Mouse (Mus musculus) skeletal muscle tissue, postnatal 0 days (tissue): ENCODE measurements around the gene Pram1. TPM values are rescaled to one million over a fixed set of nuclear protein-coding genes. Genes with fewer than 3 reads are reported as not detected.

Experiments
- polyA plus RNA-seq: library from polyadenylated mRNA; unstranded; fragments of >200 nt; fragmentation: Nextera tagmentation; extraction: Ambion mirVana; gene quantifications from 2 replicates; pipeline ENCODE4 v1.2.1, GENCODE M21; 2015

Gene Pram1
- 0.26 and 0.29 TPM in 2 replicates for polyA plus RNA-seq

GRCm38 (mm10) chr17:33637516-33638276, at the start of gene Pram1:
Pram1 (plus strand) TSS chr17:33638056.

GRCm38 (mm10) chr17:33628621-33629486, 9.0 kb upstream of the Pram1 start, which contains the start of gene Zfp414:
Zfp414 (plus strand) TSS chr17:33629090.

GRCm38 (mm10) chr17:33686760-33687159, 48.9 kb downstream of the Pram1 start, which contains the start of gene Hnrnpm:
Hnrnpm (minus strand) TSS chr17:33686860.

Other genes starting within 250 kb of the Pram1 start
- 3.1 and 5.5 TPM in 2 replicates for gene Zfp101, start 243.4 kb upstream of the Pram1 start, polyA plus RNA-seq
- not detected in 2 replicates for gene Actl9, start 205.2 kb upstream of the Pram1 start, polyA plus RNA-seq
- gene Adamts10, start 113.9 kb upstream of the Pram1 start, polyA plus RNA-seq: 19.9 and 20.2 TPM in 2 replicates
- 2.2 and 2.6 TPM in 2 replicates for gene Myo1f, start 82.3 kb upstream of the Pram1 start, polyA plus RNA-seq
- 24.4 and 25.3 TPM in 2 replicates for gene Zfp414, start 9.0 kb upstream of the Pram1 start, polyA plus RNA-seq
- gene Hnrnpm, start 48.8 kb downstream of the Pram1 start, polyA plus RNA-seq: 96.2 and 131 TPM in 2 replicates
- 75.3 and 77.9 TPM in 2 replicates for gene March2, start 80.6 kb downstream of the Pram1 start, polyA plus RNA-seq
- 235 and 237 TPM in 2 replicates for gene Rab11b, start 122.5 kb downstream of the Pram1 start, polyA plus RNA-seq
- gene Angptl4, start 143.8 kb downstream of the Pram1 start, polyA plus RNA-seq: 76.0 and 98.6 TPM in 2 replicates
- 29.3 and 30.3 TPM in 2 replicates for gene Kank3, start 172.5 kb downstream of the Pram1 start, polyA plus RNA-seq
- 640 and 826 TPM in 2 replicates for gene Rps28, start 186.5 kb downstream of the Pram1 start, polyA plus RNA-seq
- gene Ndufa7, start 186.5 kb downstream of the Pram1 start, polyA plus RNA-seq: 501 and 563 TPM in 2 replicates
- 28.6 and 40.2 TPM in 2 replicates for gene Cd320, start 205.0 kb downstream of the Pram1 start, polyA plus RNA-seq
- gene Gm7029, start 235.8 kb downstream of the Pram1 start, polyA plus RNA-seq: not detected in 2 replicates